Mouse (Mus musculus): ENCODE measurements around the gene Csn2. TPM values are rescaled to one million over a fixed set of nuclear protein-coding genes. Genes with fewer than 3 reads are reported as not detected.

The Csn2 gene
- not detected for total RNA-seq (2022)

GRCm38 (mm10) chr5:87699530-87699929 is at the start of gene Csn2:
Csn2 (minus strand) TSS chr5:87699630.
- no peak for DNase-seq

DNA sequence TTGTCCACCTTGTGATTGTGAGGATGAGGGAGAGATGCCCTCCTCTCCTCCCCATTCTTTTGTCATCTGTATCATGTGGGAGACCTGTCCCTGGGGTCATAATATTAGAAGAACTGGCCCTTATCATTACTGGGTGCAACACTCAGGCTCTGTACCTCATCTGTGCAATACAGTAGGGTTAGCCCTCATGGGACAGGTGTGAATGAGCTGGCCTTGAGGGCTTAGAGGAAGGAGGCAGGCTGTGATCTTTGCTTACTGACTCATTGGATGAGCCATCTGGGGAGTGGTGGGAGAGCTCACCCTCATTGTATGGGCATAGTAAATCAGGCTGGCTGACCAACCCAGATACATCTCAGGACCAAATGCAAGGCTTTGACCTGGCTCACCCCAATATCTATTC is 35.4 kb upstream of the Csn2 start:
- DNase-seq: no peak

DNA sequence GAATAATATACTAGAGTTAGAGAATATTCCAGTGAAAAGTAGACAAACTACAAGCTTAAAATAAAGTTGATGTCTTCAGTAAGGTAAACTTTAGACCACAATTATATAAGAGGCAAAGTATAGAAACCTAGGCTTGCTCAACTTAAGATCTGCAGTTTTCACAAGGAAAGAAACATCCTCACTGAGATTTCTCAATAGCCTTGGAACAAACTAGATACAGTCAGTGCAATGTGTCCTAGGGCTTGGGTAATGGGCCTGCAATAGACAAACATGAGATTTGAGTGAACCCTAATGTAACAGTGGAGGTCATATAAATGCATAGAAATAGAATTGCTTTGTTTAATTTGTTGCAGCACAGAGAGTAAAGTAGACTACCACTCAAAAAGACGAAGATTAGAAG is 6.5 kb upstream of the Csn2 start:
- DNase-seq: no peak

DNA sequence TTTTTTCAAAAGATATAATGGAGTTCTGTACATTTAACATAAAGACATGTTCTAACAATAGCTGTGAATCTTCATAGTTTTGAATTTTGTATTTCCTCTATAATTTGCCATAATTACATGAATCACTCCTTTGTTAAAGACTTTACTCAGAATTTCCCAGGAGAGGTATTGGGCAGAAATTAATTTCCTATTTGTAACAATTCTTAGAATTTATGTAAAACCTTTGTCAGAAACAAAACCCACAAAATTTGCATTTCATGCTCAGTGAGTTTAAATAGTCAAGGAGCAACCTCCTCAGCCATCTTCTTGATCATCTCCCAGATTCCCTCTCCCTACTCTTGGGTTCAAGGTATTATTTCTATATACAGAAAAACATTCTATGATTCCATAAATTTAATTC is 33.5 kb downstream of the Csn2 start, which contains the start of gene Csn1s1:
Csn1s1 (plus strand) TSS at position 301 of the 400 bp plus-strand sequence.
- DNase-seq: no peak

DNA sequence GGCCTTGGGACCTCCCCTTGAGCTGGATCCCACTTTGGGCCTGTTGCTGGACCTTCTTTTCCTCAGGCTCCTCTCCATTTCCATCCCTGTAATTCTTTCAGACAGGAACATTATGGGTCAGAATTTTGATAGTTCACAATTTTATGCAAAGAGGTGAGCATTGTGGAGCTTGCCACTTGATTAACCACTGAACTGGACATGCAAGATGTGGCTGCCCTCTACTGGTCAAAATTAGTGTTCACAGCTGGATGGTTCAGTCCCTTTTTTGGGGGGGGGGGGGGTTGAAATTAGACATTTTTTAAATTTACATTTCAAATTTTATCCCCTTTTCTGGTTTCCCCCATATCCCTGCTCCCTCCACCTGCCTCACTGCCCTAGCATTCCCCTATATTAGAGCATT is 56.6 kb downstream of the Csn2 start:
- DNase-seq: peak; percentile 6

Other genes starting within 250 kb of the Csn2 start
- gene Ugt2a2, start 217.4 kb downstream of the Csn2 start, total RNA-seq (2022): under 1 TPM in 1 of 4 experiments, not detected in 3; 0.52 TPM
- gene Gm43638, start 212.8 kb downstream of the Csn2 start, total RNA-seq (2022): not detected
- not detected for gene Ugt2a1, start 208.8 kb downstream of the Csn2 start, total RNA-seq (2022)
- not detected for gene Sult1b1, start 161.4 kb downstream of the Csn2 start, total RNA-seq (2022)
- under 1 TPM in 1 of 4 experiments, not detected in 3; 0.11 TPM for gene Sult1d1, start 130.6 kb downstream of the Csn2 start, total RNA-seq (2022)
- gene Sult1e1, start 108.0 kb downstream of the Csn2 start, total RNA-seq (2022): 1 to 10 TPM in 3 of 4 experiments, under 1 TPM in 1; 0.98 to 5.8 (median 1.9) TPM
- gene Csn1s1, start 33.4 kb downstream of the Csn2 start, total RNA-seq (2022): not detected
- not detected for gene Csn1s2a, start 74.9 kb upstream of the Csn2 start, total RNA-seq (2022)
- not detected for gene Csn1s2b, start 108.5 kb upstream of the Csn2 start, total RNA-seq (2022)
- not detected for gene Prr27, start 126.1 kb upstream of the Csn2 start, total RNA-seq (2022)
- gene Odam, start 185.4 kb upstream of the Csn2 start, total RNA-seq (2022): not detected
- not detected for gene Csn3, start 225.9 kb upstream of the Csn2 start, total RNA-seq (2022)

Data from adrenal gland, adult 8-10 months (tissue).